Mouse (Mus musculus): ENCODE results near the gene Sf1.

- TF ChIP-seq CTCF (IDR thresholded peaks at IDR 0.05; ENCODE audit: low read depth): peak; percentile 88
- TF ChIP-seq EP300 (IDR thresholded peaks at IDR 0.05; ENCODE audit: low read depth): no peak
These were observed 10.3 kb downstream of the Sf1 start for GRCm38 (mm10) chr19:6373539-6374400.

Measured in liver, embryonic 14.5 days (tissue).